Mouse (Mus musculus) ovary, postnatal 10 days (tissue): ENCODE data around the gene Sept8.
A peak's percentile ranks its signal among the peaks of the same experiment; 100 is the strongest.

Experiments
- DNase-seq: peaks from one replicate; pipeline ENCODE4 v3.0.0; 2022; ENCODE audit warnings: low spot score

Sept8 gene

DNA sequence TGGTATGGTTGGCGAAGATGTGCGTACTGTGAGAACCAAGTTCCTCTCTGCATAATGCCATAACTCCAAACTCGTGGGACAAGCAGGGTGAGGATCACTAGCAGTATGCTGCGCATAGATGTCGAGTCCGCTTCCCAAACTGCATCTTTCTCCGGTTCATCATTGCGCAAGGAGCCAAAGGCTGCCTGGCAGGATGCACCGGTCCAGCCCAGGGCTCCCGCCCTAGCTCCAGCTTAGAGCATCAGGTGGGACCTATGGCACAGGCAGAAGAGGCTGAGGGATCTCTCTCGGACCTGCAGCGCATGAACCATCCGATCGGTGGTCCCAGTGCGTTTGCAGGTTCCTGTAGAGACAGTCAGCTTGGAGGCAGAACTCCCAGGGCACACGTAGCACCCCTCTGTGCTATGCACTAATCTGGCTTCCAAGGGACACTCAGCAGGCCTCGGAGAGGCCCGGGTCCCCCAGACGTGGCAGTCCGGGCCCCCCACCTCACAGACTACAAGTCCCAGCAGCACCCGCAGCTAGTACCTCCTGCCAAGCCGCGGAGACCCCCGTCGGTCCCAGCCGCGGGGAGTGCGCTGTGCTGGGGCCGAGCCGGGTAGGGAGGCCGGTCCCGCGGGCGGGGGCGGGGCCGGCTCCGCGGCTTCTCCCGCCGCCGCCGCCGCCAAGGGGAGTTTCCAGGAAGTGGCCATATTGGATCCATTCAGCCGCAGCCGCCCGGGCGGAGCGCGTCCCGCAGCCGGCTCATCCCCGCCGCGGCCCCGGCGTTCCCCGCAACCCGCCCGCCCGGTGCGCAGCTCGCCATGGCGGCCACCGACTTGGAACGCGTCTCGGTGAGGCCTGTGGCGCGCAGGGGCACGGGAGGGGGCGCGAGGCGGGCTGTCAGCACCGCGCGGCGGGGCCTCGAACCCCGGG is at the start of gene Sept8:
Sept8 (plus strand) TSS at position 51 of the 915 bp plus-strand sequence.
- DNase-seq: peak; percentile 49

- no peak for DNase-seq
Observed at GRCm38 (mm10) chr11:53469294-53469967, 49.6 kb upstream of the Sept8 start.

DNA sequence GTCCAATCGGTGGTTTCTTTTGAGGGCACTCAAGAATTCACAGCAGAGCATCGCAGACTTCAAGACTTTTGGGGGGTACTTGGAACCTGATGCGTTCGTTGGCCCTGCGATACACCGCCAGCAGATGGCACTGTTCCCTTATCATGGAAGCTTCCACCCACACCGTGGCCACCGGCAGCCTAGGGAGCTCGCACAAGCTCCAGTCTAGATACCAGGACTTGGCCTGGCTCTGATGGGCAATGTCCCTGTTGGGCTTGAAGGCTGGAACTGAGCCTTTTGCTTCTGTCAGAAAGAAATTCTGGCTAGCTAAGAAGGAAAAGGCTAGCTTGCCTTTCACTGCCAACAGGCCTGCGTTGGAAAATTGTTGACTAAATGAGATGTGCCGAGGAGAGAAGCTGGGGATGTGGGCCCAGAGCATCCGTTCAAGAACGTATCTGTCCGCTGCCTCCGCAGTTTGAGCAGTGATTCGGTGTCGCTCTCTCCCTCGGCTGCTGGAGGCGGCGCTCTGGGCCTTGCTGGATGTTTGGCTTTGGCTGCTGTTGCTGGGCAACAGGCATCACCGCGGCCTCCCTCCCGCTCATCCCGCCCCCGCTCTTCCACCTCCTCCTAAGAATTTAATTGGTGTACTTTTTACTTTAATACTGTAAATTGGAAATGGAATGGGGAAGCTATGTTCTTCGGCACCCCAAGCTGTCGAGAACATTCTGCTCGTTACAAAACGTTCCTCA is 48.9 kb upstream of the Sept8 start, which contains the start of gene Gm9837:
Gm9837 (minus strand) TSS at position 512 of the 728 bp plus-strand sequence.
- DNase-seq: peak; percentile 82

DNA sequence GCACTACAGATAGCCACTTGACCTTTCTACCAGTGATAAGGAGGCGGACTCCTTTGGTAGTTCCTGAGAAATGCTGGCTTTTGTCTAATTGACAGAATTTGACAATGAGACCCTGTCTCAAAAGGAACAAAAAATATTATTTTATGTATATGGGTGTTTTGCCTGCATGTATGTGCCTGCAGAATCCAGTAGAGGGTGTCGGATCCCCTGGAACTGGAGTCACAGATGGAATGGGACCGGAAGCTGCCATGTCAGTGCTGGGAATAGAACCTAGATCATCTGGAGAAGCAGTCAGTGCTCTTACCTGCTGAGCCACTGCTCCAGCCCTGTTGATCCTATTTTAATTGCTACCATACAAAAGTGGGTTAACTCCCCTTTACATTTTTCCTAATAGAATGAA is 46.3 kb upstream of the Sept8 start:
- DNase-seq: no peak

DNA sequence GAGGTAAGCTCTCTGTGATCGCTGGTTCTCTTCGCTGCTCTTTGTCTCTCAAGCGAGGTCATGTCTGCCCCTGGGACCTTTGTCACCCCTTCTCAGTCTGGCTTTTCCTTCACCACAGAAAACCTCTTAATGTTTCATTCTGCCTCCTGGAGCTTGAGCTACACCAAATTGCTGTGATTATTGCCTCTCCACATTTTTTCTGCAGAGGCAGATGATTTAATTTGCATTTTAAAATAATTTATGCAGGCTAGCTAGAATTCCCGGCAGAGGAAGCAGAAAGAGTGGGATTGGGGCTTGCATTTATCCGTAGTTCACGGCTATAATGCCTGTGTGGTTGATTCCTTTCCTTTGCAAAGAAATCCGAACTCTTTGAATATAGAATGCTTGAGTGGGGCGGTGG is 43.4 kb upstream of the Sept8 start:
- no peak for DNase-seq

DNA sequence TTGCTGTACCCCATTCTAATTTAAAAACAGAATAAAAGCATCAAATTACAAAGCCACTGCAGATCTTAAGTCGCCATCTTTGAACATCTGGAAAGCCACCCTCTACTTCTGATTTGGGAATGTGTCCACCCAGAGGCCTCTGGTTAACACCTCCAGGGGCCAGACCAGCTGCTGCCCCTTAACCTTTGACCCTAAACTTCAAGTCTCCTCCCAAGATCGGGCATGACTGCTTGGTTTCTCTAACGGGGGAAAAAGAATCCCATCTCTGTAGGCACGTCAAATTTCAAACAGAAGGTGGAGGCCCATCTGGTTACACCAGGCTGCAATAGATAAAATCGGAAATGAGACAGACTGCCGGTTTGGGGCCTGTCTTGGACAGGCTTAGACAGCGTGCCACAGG is 41.2 kb upstream of the Sept8 start:
- DNase-seq: no peak

- DNase-seq: no peak
Observed at GRCm38 (mm10) chr11:53478383-53479170, 40.5 kb upstream of the Sept8 start.

- peak; percentile 4 for DNase-seq
Observed at GRCm38 (mm10) chr11:53479171-53479782, 39.8 kb upstream of the Sept8 start.

GRCm38 (mm10) chr11:53479783-53480301 is 39.2 kb upstream of the Sept8 start, which contains the start of the genes Gm9945 and Sowaha:
Gene Gm9945 (plus strand): TSS chr11:53480166.
Gene Sowaha (minus strand): TSS chr11:53480274.
- no peak for DNase-seq

- no peak for DNase-seq
Observed at GRCm38 (mm10) chr11:53481088-53481730, 37.8 kb upstream of the Sept8 start.

DNA sequence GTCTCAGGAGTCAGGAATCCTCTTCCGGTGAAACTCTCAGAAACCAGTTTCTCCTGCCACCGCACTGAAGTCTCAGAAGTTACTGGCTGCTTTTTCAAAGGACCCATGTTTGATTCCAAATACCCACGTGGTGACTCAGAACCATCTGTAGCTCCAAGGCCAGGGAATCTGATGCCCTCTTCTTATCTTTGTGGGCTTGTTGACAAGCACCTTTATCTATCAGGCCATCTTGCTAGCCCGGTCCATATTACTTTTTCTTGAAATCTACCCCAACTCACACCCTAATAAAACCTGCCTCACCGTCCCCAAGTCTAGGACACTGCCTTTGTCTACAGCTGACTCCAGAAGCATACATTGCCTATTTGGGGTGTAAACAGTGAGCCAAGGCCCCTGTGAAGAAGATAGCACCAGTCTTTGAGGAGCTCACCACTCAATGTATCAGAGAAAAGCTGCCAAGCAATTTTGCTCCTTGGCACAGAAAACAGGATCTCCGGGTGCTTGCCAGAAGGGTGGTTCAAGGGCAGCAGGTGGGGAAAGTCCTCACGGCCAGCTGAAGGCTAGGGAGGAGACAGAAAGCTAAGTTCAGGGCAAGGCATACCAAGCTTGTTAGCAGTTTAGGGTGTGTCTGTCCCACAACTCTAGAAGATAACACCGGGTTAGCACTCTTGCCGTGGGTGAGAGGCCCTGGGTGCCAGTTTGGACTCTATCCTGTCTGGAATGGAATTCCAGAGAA is 35.7 kb upstream of the Sept8 start:
- DNase-seq: no peak

DNA sequence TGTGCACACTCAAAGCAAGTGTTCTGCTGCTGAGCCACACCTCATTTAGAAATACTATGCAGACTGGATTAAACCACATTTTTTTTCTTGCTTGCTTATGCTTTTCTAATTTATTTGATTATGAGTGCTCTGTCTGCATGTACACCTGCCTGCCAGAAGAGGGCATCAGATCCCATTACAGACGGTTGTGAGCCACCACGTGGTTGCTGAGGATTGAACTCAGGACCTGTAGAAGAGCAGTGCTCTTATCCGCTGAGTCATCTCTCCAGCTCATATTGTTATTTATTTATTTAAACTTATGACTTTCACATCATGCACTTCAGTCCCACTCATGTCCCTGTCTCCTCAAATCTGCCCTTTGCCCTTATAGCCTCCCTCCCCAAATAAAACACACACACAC is 33.3 kb upstream of the Sept8 start:
- no peak for DNase-seq

DNA sequence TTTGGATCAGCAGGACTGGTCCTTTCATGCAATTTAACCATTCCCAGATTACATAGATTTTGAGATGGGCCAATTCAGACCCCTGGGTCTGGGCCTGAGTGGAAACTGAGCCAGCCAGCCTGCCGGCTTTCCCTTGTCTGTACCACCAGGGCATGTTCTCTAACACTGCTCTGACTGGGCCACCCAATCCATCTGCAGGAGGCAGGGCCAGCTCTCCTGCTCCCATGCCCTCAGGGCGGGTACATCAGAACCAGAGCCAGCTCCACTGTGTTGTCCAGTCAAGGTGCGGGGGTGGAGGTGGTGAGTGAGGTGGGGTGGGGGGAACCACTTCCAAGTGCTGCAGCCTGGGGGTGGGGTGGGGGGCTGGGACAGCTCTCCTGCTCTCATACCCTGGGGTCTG is 32.7 kb upstream of the Sept8 start:
- no peak for DNase-seq

DNA sequence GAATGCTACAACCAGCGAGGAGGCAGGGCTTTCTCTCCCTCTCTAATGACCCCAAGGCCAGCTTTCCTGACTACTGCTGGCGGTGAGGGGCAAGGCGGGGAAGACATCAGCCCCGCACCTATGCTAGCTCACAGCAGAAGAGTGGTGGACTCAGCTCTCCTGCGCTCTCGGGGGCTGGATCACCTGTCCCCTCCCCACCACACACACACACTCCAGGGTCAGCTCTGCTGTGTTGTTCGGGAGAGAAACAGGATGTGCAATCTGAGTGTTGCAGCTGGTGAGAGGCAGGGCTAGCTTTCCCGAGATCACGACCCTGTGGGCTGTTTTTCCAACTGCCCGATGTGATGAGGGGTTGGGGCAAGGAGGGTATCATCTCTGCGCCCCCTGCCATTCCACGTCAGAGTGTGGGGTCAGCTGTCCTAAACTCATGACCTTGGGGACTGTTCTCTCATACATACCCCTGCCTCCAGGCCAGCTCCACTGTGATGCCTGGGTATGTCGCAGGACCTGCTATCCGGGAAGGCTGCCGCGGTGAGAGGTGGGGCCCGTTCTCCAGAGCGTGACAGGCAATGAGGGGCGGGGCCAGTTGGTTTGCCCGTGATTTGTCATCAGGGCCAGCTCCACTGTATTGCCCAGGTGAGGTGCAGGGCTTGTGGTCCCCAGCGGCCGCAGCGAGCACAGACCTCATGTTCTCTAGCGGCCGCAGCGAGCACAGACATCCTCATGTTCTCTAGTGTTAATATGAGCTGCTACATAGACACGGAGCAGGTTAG is 32.0 kb upstream of the Sept8 start:
- no peak for DNase-seq

GRCm38 (mm10) chr11:53489007-53489406 is 30.1 kb upstream of the Sept8 start:
- no peak for DNase-seq

DNA sequence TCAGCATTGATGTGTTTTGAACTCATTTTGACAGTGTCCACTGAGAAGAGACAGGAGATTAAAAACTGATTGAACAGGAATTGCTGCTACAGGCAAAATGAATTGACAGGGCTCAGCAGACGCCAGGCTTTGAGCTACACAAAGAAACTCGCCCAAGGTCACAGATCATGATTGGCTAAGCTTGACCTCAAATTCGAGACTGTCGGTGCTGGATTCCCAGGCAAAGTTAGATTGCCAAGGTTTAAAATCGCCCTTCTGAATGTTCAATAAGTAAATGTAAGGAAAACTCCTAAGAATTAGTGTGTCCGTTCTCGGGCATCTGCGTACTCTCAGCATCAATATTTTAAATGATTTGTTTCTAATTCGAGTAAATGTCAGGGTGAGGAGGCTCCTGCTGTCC is 29.6 kb upstream of the Sept8 start:
- DNase-seq: no peak

DNA sequence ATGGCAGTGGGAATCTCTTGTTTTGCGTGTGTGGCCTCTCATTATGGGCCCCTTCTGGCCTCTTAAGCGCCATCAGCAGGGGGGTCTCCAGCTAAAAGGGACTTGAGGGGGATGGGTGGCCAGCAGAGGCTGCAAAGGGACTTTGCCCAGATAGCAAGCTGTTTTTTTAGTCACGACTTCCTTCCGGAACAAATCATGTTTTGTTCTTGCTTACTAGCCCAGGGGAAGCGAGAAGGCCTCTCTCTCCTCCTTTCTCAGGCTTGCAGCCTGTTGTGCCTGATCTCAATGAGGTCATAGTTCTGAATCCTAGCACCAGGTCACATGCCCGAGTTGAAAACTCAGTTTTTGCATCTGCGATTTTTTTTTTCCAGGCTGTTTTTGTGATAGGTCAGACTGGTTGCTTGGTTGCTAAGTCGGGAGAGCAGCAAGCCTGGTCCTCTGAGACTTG is 27.1 kb upstream of the Sept8 start:
- DNase-seq: no peak

- no peak for DNase-seq
Observed at GRCm38 (mm10) chr11:53493243-53493955, 25.7 kb upstream of the Sept8 start.
